Mouse (Mus musculus) hindbrain, embryonic 16.5 days (tissue): ENCODE results near the gene Prr27. TPM values are rescaled to one million over a fixed set of nuclear protein-coding genes. Genes with fewer than 3 reads are reported as not detected.

Experiments used
- ATAC-seq: fragments of 200-750 bp; cut with Nextera tagmentation; 2 replicates; pipeline ENCODE4 v1.8.0; 2017; ENCODE audit warnings: moderate TSS enrichment, moderate library complexity
- H3K27ac ChIP-seq: fragments of 300-500 bp; sonication (generic); 2 replicates; pipeline ENCODE4 v1.5.1; 2014; ENCODE audit warnings: low read depth, mild to moderate bottlenecking, control low read depth, low read length, moderate library complexity
- H3K27me3 ChIP-seq: fragments of 300-500 bp; sonication (generic); replicated peaks from 2 replicates; pipeline ENCODE4 v1.6.1; 2014; ENCODE audit warnings: low read length; ENCODE audit not compliant: control insufficient read depth, insufficient read depth
- H3K36me3 ChIP-seq: fragments of 300-500 bp; sonication (generic); 2 replicates; pipeline ENCODE4 v1.6.1; 2014; ENCODE audit warnings: mild to moderate bottlenecking, low read length, moderate library complexity, mixed read lengths; ENCODE audit not compliant: control insufficient read depth, insufficient read depth
- H3K4me1 ChIP-seq: fragments of 300-500 bp; sonication (generic); 2 replicates; pipeline ENCODE4 v1.6.1; 2014; ENCODE audit warnings: low read depth, low read length; ENCODE audit not compliant: control insufficient read depth, insufficient read depth
- H3K4me2 ChIP-seq: fragments of 300-500 bp; sonication (generic); 2 replicates; pipeline ENCODE4 v1.6.1; 2014; ENCODE audit warnings: mild to moderate bottlenecking, low read length, control low read depth, moderate library complexity
- H3K4me3 ChIP-seq: fragments of 300-500 bp; sonication (generic); 2 replicates; pipeline ENCODE4 v1.5.1; 2014; ENCODE audit warnings: mild to moderate bottlenecking, low read length, control low read depth, moderate library complexity
- H3K9ac ChIP-seq: fragments of 300-500 bp; sonication (generic); 2 replicates; pipeline ENCODE4 v1.6.1; 2014; ENCODE audit warnings: low read depth, mild to moderate bottlenecking, control low read depth, low read length, moderate library complexity
- H3K9me3 ChIP-seq: fragments of 300-500 bp; sonication (generic); 2 replicates; pipeline ENCODE4 v1.6.1; 2014; ENCODE audit warnings: mild to moderate bottlenecking, low read length, moderate library complexity; ENCODE audit not compliant: control insufficient read depth
- WGBS: fragments of 180-500 bp; shearing (Covaris S2); extraction: QIAGEN DNeasy Blood & Tissue Kit; methylation state at CpG from one replicate; pipeline ENCODE4 v1.1.7; 2014; 5-methylcytosine and 5-hydroxymethylcytosine counted together
- polyA plus RNA-seq: library from polyadenylated mRNA; unstranded; fragments of >200 nt; fragmentation: Nextera tagmentation; extraction: Ambion mirVana; gene quantifications from 2 replicates; pipeline ENCODE4 v1.2.1, GENCODE M21; 2015

The Prr27 gene
- not detected in 2 replicates for polyA plus RNA-seq

DNA sequence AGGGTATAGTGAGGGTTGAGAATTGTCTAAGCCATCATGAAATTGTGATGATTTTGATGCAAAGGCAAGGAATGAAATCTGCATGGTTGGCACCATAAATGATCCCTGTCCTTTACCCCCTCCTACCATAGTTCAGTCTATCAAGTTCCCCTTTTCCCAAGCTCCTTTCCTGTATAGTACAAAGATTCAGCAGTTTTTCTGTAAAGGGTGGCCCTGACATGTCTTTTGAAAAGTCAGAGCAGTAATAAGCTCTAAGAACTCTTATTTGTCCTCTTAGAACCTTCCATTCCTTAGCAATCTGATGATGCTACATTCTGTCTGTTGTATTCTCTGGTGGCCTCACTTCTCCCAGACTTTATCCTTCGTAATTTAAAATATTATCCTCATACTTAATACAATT is at the start of gene Prr27:
TSS of gene Prr27 (plus strand) at position 301 of the 400 bp plus-strand sequence.
- Histone ChIP-seq H3K27ac (no peak within 1 kb of the TSS), H3K4me3 (no peak within 1 kb of the TSS), H3K9ac (no peak within 1 kb of the TSS), H3K4me1 (no peaks in the 10 kb centered on the region), H3K9me3 (no peaks in the 10 kb centered on the region), H3K27me3 (no peaks in the 10 kb centered on the region), H3K36me3 (no peaks in the 10 kb centered on the region), H3K4me2 (no peak within 1 kb of the TSS)
- WGBS, result 77% methylated on average over 1 of the region's 1 CpGs
- no peak for ATAC-seq

DNA sequence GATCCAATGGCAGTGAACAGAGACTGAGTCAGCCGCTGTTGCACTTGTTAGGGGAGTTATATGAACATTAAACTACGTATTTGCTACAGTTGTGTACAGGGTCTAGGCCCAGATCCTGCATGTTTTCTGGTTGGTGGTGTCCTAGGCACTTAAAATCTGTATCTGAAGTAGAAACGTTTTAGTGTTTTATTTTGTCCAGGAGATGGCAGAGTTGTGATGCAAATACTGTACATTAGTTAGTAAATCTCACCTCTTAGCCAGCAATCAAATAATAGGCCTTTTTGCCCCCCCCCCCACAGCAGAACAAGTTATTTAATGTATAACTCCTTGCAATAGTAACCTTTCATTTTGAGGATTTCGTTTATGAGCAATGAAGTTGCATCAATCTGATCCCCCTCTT is 42.8 kb upstream of the Prr27 start:
- H3K9me3 ChIP-seq, result no peaks in the 10 kb centered on the region
- no peak overlapping the region for H3K4me3 ChIP-seq
- H3K36me3 ChIP-seq, result no peaks in the 10 kb centered on the region
- no peaks in the 10 kb centered on the region for H3K27me3 ChIP-seq
- no peak overlapping the region for H3K4me2 ChIP-seq
- no peak overlapping the region for H3K27ac ChIP-seq
- H3K9ac ChIP-seq, result no peak overlapping the region
- ATAC-seq, result no peak; the same call in 1 of the 2 replicates
- 57% methylated on average over 4 of the region's 4 CpGs for WGBS
- H3K4me1 ChIP-seq, result no peaks in the 10 kb centered on the region

DNA sequence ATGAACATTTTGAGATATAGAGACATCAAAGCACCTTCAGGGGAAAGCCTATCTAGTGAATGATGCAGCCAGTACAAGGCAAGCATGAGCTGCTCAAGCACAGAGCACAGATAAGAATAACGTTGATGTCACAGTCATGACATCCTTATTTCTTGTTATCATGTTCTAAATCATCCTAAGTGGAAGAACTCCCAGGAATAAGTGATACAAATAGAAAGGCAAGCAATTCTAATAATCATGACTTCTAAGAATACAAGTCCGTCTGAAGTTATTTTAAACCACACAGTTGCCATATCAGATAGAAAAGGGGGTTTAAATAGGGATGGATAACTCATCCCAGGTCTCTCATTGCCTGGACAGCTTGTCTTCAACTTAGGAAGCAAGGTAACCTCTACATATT is 17.7 kb upstream of the Prr27 start, which contains the start of gene Csn1s2b:
TSS of gene Csn1s2b (plus strand) at position 301 of the 400 bp plus-strand sequence.
- ATAC-seq, result no peak
- Histone ChIP-seq H3K9ac (no peak within 1 kb of the TSS), H3K4me2 (no peak within 1 kb of the TSS), H3K27me3 (no peaks in the 10 kb centered on the region), H3K9me3 (no peaks in the 10 kb centered on the region), H3K27ac (no peak within 1 kb of the TSS), H3K4me1 (no peaks in the 10 kb centered on the region), H3K36me3 (no peaks in the 10 kb centered on the region), H3K4me3 (no peak within 1 kb of the TSS)
- whole genome bisulfite sequencing, result 76% methylated on average over 2 of the region's 2 CpGs

DNA sequence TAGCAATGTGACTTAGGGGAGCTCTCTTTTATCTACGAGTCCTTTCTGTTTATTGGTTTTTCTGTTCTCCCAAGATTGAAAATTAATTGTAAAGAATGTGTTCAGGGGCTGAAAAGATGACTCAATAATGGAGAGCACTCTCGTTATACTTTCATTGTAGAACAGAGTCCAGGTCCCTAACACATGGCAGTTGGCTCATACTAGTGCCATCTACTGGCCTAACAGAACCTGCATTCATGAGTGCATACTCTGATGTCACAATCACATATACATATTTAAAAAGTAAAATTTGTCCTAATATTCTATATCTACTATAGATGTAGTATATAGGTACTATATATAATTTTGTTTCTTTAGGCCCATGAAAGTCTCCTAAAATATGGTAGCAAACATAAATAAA is 16.2 kb upstream of the Prr27 start:
- ATAC-seq, result no peak
- no peaks in the 10 kb centered on the region for H3K27me3 ChIP-seq
- no peak overlapping the region for H3K9ac ChIP-seq
- H3K4me3 ChIP-seq, result no peak overlapping the region
- no peaks in the 10 kb centered on the region for H3K36me3 ChIP-seq
- H3K4me1 ChIP-seq, result no peaks in the 10 kb centered on the region
- H3K4me2 ChIP-seq, result no peak overlapping the region
- no peak overlapping the region for H3K27ac ChIP-seq
- no peaks in the 10 kb centered on the region for H3K9me3 ChIP-seq
- WGBS, result 68% methylated on average over 2 of the region's 2 CpGs

DNA sequence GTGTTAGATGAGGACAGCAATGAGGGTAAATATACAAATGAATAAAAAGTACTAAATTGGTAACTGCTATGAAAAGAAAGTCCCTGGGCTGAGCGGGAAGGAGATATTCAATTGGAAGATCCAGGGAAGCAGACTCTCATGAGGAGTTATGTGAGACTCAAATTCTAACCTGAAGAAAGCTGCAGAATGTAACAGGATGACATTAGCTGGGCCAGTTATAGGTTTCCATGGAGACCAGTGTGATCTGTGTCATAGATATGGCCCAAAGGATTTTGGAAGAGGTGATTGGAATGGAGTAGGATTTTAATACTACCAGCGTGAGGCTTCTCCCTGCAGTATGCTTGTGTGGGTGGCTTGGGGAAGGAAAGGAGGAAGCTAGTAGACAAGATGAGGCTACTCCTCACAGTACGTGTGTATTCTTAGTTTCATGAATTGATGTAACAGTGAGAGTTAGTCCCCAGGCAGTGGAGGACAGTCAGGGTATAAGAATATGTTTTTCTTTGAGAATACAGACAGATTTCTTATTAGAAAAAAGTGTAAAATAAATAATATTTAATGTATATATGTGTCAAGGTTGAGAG is 29.7 kb downstream of the Prr27 start:
- 73% methylated on average over 3 of the region's 3 CpGs for WGBS
- Histone ChIP-seq H3K27ac (no peak overlapping the region), H3K9me3 (no peaks in the 10 kb centered on the region), H3K27me3 (no peaks in the 10 kb centered on the region), H3K4me1 (no peaks in the 10 kb centered on the region), H3K9ac (no peak overlapping the region), H3K4me3 (no peak overlapping the region), H3K36me3 (no peaks in the 10 kb centered on the region), H3K4me2 (no peak overlapping the region)
- 0 out of 2 replicates have a peak, but pooled peaks have one; percentile 69 for ATAC-seq

DNA sequence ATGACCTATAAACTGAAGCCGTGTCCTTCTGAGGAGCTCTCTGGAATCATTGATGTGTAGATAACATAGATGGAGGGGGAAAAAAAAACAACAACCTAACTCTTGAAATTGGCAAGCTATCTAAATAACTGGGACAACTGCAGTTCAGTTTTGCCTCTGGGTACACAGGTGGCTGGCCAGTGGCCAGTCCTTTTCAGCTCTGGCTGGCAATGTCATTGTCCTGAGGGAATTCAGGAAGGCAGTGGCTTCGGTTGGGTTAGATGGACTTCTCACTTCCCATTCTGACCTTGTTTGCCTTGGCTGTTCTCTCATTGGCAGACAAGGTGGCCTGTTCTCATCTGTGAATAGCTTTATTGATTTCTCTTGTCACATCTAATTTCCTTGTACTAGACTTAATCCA is 44.6 kb downstream of the Prr27 start:
- H3K4me2 ChIP-seq, result no peak overlapping the region
- no peaks in the 10 kb centered on the region for H3K9me3 ChIP-seq
- no peak overlapping the region for H3K4me3 ChIP-seq
- 50% methylated on average over 2 of the region's 2 CpGs for WGBS
- H3K27me3 ChIP-seq, result no peaks in the 10 kb centered on the region
- peak; percentile 24; the same call in 1 of the 2 replicates for ATAC-seq
- no peaks in the 10 kb centered on the region for H3K36me3 ChIP-seq
- H3K27ac ChIP-seq, result no peak overlapping the region
- no peaks in the 10 kb centered on the region for H3K4me1 ChIP-seq
- no peak overlapping the region for H3K9ac ChIP-seq

DNA sequence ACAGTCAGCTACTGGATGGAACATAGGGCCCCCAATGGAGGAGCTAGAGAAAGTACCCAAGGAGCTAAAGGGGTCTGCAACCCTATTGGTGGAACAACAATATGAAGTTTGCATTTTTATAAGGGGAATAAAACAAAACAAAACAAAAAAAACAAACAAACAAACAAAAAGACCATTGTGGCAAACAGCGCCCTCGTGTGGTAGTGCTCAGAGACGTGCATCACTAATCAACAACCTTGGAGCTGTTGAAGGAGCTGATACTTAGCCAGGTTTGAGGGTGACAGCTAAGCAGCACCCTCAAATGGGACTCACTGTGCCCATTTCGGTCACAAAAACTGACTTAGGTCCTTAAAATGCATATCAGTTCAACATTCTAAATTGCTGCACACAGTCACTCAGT is 45.9 kb downstream of the Prr27 start:
- H3K36me3 ChIP-seq, result no peaks in the 10 kb centered on the region
- no peak for ATAC-seq
- H3K4me1 ChIP-seq, result no peaks in the 10 kb centered on the region
- 32% methylated on average over 4 of the region's 4 CpGs for WGBS
- no peaks in the 10 kb centered on the region for H3K9me3 ChIP-seq
- no peak overlapping the region for H3K4me2 ChIP-seq
- no peak overlapping the region for H3K9ac ChIP-seq
- no peak overlapping the region for H3K27ac ChIP-seq
- H3K4me3 ChIP-seq, result no peak overlapping the region
- H3K27me3 ChIP-seq, result no peaks in the 10 kb centered on the region

DNA sequence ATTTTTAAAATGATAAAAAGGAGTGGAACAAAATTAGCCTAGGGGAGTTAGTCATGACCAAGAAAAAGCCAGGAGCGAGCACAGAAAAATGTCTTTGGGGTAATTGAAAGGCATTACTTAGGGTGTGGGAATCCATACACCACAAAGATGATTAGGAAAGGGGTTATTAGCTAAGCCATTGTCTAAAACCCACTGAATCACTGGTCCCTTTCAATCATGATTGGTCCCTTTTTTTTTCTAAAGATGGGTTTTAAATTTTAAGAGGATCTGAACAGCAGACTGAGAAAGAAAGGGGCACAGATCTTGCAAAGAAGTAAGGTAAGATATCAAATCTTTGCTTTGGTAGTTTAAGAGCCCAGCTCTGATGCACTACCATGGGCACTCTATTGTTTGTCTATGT is 59.2 kb downstream of the Prr27 start, which contains the start of gene Odam:
TSS of gene Odam (plus strand) at position 301 of the 400 bp plus-strand sequence.
- Histone ChIP-seq H3K4me2 (no peak within 1 kb of the TSS), H3K4me1 (no peaks in the 10 kb centered on the region), H3K4me3 (no peak within 1 kb of the TSS), H3K27ac (no peak within 1 kb of the TSS), H3K36me3 (no peaks in the 10 kb centered on the region), H3K27me3 (no peaks in the 10 kb centered on the region), H3K9me3 (no peaks in the 10 kb centered on the region), H3K9ac (no peak within 1 kb of the TSS)
- 87% methylated on average over 1 of the region's 1 CpGs for WGBS
- ATAC-seq, result no peak
